Mouse (Mus musculus) urinary bladder, adult 18-20 months (tissue): ENCODE results near the gene Gm49373.

ENCODE experiments used
- DNase-seq, 2 experiments: peaks; one replicate each; pipeline ENCODE4 v3.0.0; 2022; ENCODE audit warnings: low spot score in 2 of 2, mixed read lengths in 2 of 2

Gm49373 gene

DNA sequence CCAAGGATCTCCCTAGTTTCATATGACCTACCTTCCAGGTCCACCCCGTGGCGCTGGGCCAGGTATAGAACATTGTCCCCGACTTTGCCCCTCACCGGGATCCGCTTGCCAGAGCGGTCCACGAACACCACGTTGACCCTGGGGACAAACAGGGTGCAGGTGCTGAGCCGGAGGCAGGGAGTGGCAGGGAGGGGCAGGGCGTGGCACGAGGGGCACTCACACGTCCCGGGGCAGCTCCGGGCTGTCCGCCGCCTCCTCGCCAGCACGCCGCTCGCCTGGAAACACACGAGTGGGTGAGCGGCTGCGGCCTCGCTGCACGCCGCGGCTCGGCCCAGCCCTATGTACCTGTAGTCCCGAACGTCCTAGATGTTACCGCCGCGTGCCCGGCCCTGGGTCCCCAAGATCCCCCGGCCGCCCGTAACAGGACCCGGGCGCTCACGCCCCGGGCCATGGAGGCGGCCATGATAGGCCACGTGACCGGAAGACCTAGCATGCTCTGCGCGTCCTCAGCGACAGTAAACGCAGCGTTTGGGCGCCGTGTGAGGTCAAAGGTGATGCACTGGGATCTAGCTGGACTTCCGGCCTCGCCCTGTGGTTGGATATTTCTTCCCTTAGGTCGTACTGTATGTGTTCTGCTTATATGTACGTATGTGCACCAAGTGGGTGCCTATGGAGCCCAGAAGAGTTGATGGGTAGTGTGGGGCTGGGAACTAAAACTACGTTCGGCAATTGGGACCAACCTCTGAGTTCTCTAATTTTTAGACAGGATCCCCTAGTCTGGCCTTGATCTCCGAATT, at the start of gene Gm49373, which contains the start of gene Fdx1l:
Gene Gm49373, minus strand, starts transcription at position 53 of the 797 bp plus-strand sequence.
Gene Fdx1l, minus strand, starts transcription at position 571 of the 797 bp plus-strand sequence.
- DNase-seq = peak; percentile 82 to 88

DNA sequence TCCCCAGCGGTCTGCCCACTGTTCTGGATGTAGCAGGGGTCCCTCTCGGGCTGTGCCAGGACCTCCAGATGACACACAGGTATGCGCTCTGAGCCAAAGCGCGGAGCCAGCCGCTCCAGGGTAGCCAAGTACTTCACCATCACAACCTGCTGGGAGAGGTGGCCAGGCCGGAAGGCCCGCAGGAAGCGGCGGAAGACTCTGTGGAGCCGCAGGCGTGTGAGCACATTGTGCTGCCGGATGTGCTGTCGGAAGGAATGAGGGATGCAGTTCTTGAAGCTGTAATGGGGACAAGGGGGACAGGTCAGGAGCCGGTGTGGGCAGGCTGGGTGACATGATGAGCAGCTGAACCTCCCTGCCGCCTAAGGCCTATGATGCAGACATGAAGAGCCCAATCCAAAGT, 48.6 kb upstream of the Gm49373 start:
- no peak for DNase-seq

DNA sequence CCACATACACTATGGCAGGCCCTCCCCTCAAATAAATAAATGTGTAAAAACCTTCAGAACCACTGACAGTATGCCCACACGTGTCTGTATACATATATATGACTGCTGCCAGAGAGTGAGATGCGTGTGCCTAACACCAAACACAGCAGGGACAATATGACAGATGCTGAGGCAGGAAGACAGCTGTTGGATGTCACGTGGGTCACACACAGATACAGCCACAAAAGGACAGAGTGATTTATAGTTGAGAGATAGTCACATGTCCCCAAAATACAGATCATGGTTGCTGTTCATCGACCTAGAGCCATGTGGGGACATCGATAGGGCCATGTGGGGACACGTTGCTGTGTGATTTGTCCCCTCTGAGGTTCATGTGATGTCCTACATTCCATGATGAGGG, 44.2 kb upstream of the Gm49373 start:
- no peak for DNase-seq

DNA sequence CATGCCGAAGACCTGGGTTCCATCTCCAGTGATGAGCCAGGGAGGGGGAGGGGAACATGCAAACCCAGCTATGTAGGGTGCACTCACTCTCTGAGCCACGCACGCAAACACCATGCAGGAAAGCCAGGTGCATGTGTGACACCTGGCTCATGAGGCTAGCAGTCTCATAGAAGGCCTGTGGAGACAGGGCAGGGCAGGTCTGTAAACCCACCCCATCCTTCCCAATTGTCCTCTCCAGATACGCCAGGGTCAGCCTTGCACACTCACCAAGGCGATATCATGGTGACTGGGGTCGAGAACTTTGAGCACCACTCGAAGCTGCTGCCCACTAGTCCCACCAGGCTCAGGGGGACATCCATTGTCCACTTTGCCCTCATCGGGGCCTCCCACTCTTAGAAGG, 42.2 kb upstream of the Gm49373 start:
- no peak for DNase-seq

- DNase-seq = no peak
These were observed 41.3 kb upstream of the Gm49373 start for GRCm38 (mm10) chr9:21114190-21114589.

- DNase-seq = no peak
These were observed 40.9 kb upstream of the Gm49373 start for GRCm38 (mm10) chr9:21113751-21114150.

GRCm38 (mm10) chr9:21107607-21108237, 34.8 kb upstream of the Gm49373 start:
- no peak for DNase-seq

DNA sequence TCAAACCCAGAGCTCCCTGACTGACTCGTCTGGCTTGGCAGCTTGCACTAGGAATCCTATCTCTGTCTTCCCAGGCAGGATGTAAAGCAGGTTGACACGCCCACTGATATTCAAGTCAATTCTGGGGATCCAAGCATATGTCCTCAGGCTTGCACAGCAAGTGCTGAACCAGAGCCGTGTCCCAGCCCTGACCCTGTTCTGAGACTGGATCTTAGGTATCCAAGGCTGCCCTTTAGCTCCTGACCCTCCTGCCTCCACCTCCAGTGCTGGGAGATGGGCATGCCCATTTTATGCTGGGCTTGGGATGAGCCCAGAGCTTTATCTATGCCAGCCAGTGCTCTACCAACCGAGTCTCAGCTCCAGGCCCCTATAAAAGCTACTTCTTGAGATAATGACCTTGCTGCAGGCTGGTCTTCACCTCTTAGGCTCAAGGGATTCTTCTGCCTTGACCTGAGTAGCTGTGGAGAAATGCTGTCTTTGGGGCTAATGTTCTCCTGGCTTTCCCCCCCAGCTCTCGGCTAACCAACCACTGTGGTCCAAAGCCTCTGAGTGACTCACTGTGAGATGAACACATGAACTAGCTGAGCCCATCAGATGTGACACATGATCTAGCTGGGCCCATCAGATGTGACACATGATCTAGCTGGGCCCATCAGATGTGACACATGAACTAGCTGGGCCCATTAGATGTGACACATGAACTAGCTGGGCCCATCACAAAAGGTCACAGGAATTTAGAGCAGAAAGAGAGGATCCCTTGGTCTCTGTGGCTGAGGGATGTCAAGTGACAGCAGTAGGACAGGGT, 33.1 kb upstream of the Gm49373 start:
- DNase-seq = no peak

DNA sequence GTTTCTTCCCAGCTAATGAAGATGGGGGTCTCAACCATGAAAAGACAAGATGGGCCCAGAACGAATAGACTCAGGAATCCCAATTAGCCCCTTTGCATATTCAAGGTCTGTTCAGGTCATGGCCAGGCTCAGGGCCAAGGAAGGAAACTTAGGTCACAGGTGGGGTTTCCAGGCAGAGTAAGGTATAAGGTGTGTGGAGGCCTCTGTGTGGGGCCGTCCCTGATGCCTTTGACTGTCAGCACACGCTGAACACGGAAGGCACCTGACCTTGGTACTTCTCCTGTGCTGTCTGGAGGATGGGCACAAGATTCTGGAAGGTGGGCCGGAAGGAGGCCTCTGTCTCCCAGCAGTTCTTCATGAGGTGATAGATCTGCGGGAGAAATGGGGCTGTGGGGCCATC, 31.9 kb upstream of the Gm49373 start:
- DNase-seq = no peak

GRCm38 (mm10) chr9:21102076-21102475, 29.2 kb upstream of the Gm49373 start:
- DNase-seq = no peak

DNA sequence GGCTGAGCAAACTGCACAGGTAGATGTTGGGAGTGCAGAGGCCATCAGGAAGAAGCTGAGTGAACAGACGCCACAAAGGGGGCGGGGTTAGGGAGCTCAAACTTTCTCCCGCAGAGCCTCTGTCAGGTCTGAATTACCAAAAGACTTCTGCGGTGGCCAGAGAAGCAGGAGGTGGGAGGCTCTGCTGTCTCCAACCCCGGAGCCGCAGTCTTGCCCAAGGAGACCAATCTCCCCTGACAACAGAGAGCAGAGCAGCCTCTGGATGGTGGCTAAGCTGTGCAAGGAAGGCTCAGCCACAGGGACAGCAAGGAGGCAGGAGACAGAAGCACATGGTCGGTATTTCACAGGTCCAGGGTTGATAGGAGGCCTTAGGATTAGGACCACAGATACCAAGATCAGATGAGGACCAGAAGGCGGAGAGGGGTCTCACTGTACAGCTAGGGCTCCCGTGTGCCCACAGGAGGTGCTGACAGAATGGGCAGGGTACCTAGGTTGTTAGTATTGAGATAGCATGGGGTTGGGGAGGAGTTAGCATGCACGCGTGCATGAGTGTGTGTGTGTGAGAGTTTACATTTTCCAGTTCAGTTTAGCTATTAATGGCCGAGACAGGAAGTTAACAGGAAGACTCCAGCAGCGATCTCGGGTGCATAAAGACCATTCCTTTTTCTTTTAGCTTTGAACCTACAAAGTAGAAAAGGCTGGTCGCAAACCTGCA, 27.7 kb upstream of the Gm49373 start:
- DNase-seq = no peak

GRCm38 (mm10) chr9:21097793-21098192, 24.9 kb upstream of the Gm49373 start:
- DNase-seq = peak in 1 of 2 experiments; percentile 42

DNA sequence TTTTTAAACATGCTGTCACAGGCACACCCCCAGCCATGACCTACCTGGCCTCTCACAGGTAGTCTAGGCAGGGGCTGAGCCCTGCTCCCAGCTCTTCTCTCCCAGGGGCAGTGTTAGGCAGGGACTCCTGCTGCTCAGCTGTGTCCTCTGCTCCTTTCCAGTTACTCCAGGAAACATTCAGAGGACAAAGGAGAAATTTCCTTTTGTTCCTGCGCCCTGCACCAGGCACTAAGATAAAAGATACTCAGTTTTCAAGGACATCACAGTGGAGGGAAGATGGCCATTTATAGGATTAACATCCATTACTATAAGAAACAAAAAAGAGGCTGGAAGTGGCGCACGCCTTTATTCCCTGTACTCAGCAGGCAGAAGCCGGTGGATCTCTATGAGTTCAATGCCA, 23.1 kb upstream of the Gm49373 start:
- DNase-seq = no peak

DNA sequence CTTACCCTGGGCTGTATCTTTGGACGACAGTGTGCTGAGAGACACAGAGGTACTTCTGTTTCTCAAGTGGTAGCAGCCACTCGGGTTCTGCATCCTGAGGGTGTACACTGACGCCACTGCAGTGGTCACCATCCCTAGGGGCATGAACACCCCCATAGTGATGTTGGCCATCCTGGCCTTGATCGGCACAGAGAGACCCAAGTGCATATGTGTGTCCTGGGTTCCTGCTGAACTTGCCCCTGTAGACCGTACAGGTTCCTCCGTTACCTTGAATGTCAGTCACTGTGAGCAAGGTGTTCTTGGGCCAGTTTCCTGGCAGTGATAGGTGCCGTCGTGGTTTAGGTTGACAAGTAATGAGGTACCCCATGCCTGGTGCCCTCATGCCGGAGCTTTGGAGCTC, 20.5 kb upstream of the Gm49373 start:
- no peak for DNase-seq

DNA sequence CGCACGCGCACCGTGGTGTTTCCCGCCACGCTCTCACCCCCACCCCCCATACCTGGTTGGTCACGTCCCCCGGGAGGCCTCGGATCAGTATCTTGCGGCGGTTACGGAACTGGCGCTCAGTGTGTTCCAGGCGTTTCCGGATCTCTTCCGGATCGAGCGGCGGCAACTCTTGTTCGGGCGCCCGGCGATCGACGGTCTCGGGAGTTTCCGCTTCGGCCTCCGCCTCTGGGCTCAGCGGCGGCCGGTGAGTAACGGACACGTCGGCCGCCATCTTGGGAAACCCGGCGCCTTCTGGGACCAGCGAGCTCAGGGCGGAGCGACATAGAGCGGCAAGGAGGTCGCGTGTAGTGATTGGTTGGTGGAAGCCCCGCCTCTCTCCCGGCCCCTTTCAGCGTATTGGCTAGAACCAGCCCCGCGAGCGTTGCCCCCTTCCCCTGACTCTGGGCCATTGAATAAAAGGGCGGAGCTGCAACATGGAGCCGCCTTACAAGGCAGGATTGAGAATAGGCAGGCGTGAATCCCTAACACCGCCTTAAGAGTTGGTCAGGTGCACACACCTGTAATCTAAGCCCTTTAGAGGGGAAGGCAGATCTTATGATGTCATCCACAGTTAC, 18.9 kb upstream of the Gm49373 start, which contains the start of the genes Gm38431 and Raver1:
Gene Gm38431, minus strand, starts transcription at position 291 of the 614 bp plus-strand sequence.
Gene Raver1, minus strand, starts transcription at position 302 of the 614 bp plus-strand sequence.
- peak; percentile 91 to 97 for DNase-seq

DNA sequence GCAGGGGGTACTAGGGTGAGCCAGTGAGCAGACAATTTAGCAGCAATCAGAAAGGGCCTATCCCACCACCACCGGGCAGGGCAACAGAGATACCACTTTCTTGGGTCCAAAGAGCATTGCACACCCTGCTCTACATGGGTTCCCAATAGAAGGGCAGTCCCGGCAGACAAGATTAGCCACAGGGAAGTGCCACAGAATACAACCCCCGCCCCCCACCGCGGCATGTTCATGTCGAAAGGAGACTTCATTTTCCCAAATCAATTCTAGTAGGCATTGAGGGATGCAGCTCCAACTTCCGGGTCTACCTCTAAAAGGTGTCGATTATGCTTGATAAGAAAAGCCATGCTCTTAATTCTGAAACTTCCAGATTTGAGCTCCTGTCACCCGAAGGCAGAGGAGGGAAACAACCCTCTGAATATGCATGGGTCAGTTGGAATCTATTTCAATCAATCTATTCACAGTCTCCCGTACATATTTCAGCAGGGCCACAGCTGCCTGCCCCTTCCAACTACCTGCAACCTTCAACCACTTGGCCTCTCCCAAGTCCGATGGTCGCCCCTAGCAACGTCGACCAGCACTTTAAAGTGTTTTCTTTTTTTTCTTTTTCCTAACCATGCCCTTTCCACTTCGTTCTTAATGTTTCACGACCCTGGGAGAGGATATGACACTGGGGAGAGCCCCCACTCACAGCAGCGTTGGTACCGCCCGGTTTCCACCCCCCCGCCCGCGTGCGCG, 18.2 kb upstream of the Gm49373 start:
- peak in 1 of 2 experiments; percentile 28 for DNase-seq

- DNase-seq = no peak
These were observed 17.6 kb upstream of the Gm49373 start for GRCm38 (mm10) chr9:21090537-21090936.

GRCm38 (mm10) chr9:21083324-21083723, 10.4 kb upstream of the Gm49373 start:
- DNase-seq = no peak

- no peak for DNase-seq
These were observed 8.2 kb upstream of the Gm49373 start for GRCm38 (mm10) chr9:21081127-21081526.

GRCm38 (mm10) chr9:21075625-21076024, 2.7 kb upstream of the Gm49373 start:
- no peak for DNase-seq
